Mouse (Mus musculus) T-cell, adult 2 months (primary cell): ENCODE data around the gene Tubd1.
A peak's percentile ranks its signal among the peaks of the same experiment; 100 is the strongest.
"Not testable (repeated sequence)": the region's sequence is repeated elsewhere in the genome, so short reads cannot be mapped to it uniquely, and the experiment has no call there.

Source experiments
- DNase-seq: peaks from one replicate; pipeline ENCODE4 v3.0.0; 2022; ENCODE audit warnings: low spot score

Gene Tubd1

GRCm38 (mm10) chr11:86544639-86545299 is at the start of gene Tubd1, which contains the start of gene Rps6kb1:
Gene Tubd1, plus strand, starts transcription at chr11:86544991.
Gene Rps6kb1, minus strand, starts transcription at chr11:86544805.
- peak; percentile 99 for DNase-seq

GRCm38 (mm10) chr11:86497356-86497755 is 47.4 kb upstream of the Tubd1 start:
- no peak for DNase-seq

GRCm38 (mm10) chr11:86497908-86498307 is 46.9 kb upstream of the Tubd1 start:
- DNase-seq = no peak

- DNase-seq = no peak
These were observed 44.0 kb upstream of the Tubd1 start for GRCm38 (mm10) chr11:86500795-86501194.

- no peak for DNase-seq
These were observed 41.7 kb upstream of the Tubd1 start for GRCm38 (mm10) chr11:86503121-86503520.

- DNase-seq = no peak
These were observed 37.5 kb upstream of the Tubd1 start for GRCm38 (mm10) chr11:86507334-86507733.

GRCm38 (mm10) chr11:86507991-86508390 is 36.8 kb upstream of the Tubd1 start:
- no peak for DNase-seq

GRCm38 (mm10) chr11:86516620-86517019 is 28.2 kb upstream of the Tubd1 start:
- DNase-seq = no peak

GRCm38 (mm10) chr11:86517229-86517628 is 27.6 kb upstream of the Tubd1 start:
- DNase-seq = no peak

- DNase-seq = no peak
These were observed 25.0 kb upstream of the Tubd1 start for GRCm38 (mm10) chr11:86519751-86520150.

GRCm38 (mm10) chr11:86527528-86527927 is 17.3 kb upstream of the Tubd1 start:
- no peak for DNase-seq

- peak; percentile 9 for DNase-seq
These were observed 12.0 kb upstream of the Tubd1 start for GRCm38 (mm10) chr11:86532834-86533233.

- DNase-seq = not testable (repeated sequence)
These were observed 11.5 kb upstream of the Tubd1 start for GRCm38 (mm10) chr11:86533302-86533701.

- DNase-seq = no peak
These were observed 10.4 kb upstream of the Tubd1 start for GRCm38 (mm10) chr11:86534201-86534910.

- DNase-seq = peak; percentile 1
These were observed 6.0 kb upstream of the Tubd1 start for GRCm38 (mm10) chr11:86538786-86539185.

GRCm38 (mm10) chr11:86539716-86540475 is 4.9 kb upstream of the Tubd1 start:
- no peak for DNase-seq

- no peak for DNase-seq
These were observed 4.3 kb upstream of the Tubd1 start for GRCm38 (mm10) chr11:86540476-86540845.

- DNase-seq = no peak
These were observed 1.9 kb upstream of the Tubd1 start for GRCm38 (mm10) chr11:86542851-86543250.

GRCm38 (mm10) chr11:86543960-86544638 is 692 bp upstream of the Tubd1 start:
- no peak for DNase-seq

GRCm38 (mm10) chr11:86545556-86545955 is 765 bp downstream of the Tubd1 start:
- no peak for DNase-seq

- peak; percentile 39 for DNase-seq
These were observed 2.6 kb downstream of the Tubd1 start for GRCm38 (mm10) chr11:86547412-86547811.

GRCm38 (mm10) chr11:86553525-86553924 is 8.7 kb downstream of the Tubd1 start:
- no peak for DNase-seq
